Mouse (Mus musculus) neural tube, embryonic 13.5 days (tissue): ENCODE measurements around the gene Gstt1. TPM values are rescaled to one million over a fixed set of nuclear protein-coding genes. Genes with fewer than 3 reads are reported as not detected.

ENCODE experiments used
- ATAC-seq: fragments of 200-750 bp; cut with Nextera tagmentation; 2 replicates; pipeline ENCODE4 v1.8.0; 2017; ENCODE audit warnings: low read depth, mild to moderate bottlenecking, moderate TSS enrichment, moderate library complexity
- H3K27ac ChIP-seq: fragments of 300-500 bp; sonication (generic); replicated peaks from 2 replicates; pipeline ENCODE4 v1.5.1; 2015; ENCODE audit warnings: moderate library complexity, mild to moderate bottlenecking, inconsistent platforms
- H3K27me3 ChIP-seq: fragments of 300-500 bp; sonication (generic); 2 replicates; pipeline ENCODE4 v1.6.1; 2015; ENCODE audit warnings: mild to moderate bottlenecking, inconsistent platforms
- H3K36me3 ChIP-seq: fragments of 300-500 bp; sonication (generic); 2 replicates; pipeline ENCODE4 v1.6.1; 2015; ENCODE audit warnings: mild to moderate bottlenecking, inconsistent platforms
- H3K4me1 ChIP-seq: fragments of 300-500 bp; sonication (generic); replicated peaks from 2 replicates; pipeline ENCODE4 v1.6.1; 2015; ENCODE audit warnings: inconsistent platforms
- H3K4me2 ChIP-seq: fragments of 300-500 bp; sonication (generic); 2 replicates; pipeline ENCODE4 v1.6.1; 2015; ENCODE audit warnings: inconsistent platforms, mild to moderate bottlenecking, moderate library complexity
- H3K4me3 ChIP-seq: fragments of 300-500 bp; sonication (generic); 2 replicates; pipeline ENCODE4 v1.5.1; 2015; ENCODE audit warnings: mild to moderate bottlenecking, inconsistent platforms
- H3K9ac ChIP-seq: fragments of 300-500 bp; sonication (generic); 2 replicates; pipeline ENCODE4 v1.6.1; 2015; ENCODE audit warnings: moderate library complexity, mild to moderate bottlenecking, inconsistent platforms
- H3K9me3 ChIP-seq: fragments of 300-500 bp; sonication (generic); 2 replicates; pipeline ENCODE4 v1.6.1; 2016; ENCODE audit warnings: inconsistent platforms
- WGBS: fragments of 180-500 bp; shearing (Covaris S2); methylation state at CpG from one replicate; pipeline ENCODE4 v1.1.7; 2015; 5-methylcytosine and 5-hydroxymethylcytosine counted together
- polyA plus RNA-seq: library from polyadenylated mRNA; unstranded; fragments of >200 nt; fragmentation: Nextera tagmentation; extraction: Ambion mirVana; gene quantifications from 2 replicates; pipeline ENCODE4 v1.2.1, GENCODE M21; 2015

The Gstt1 gene
- polyA plus RNA-seq, 1 experiment from 2014 or later, result 5.6 TPM

DNA sequence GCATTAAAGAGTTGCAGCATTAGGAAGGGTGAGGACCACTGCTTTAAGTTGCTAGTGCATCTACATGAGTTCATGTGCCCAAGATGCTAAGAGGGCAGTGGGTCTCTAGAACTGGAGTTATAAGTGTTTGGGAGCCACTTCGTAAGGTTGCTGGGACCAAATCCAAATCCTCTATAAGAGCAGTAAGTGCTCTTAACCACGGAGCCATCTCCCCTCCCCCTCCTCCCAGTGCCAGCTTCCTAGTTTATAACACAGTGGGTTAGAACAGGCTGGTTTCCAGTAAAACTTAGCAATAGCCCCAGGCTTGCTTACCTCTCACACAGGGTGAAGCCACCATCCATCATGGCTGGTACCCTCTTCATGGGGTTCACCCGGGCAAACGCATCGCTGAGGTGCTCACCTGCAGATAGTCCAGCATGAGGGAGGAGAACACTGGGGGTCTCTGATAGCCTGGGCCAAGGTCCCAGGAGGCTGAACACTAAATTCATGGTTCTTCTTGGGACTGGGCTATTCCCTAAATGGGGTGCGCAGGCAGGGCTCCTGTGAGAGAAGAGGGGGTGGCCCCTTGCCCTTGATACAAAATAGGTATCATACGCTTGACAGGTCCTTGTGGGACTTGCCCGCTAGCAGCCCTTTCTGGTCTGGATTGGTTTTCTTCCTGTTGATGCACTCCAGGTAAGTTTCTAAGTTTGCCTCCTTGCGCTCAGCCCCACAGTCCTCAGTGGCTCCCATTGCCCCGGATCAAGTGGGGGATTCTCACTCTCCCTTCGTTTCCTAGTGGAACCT lies 1.5 kb downstream of the Gstt1 start:
- Histone ChIP-seq H3K36me3 (no peaks in the 10 kb centered on the region), H3K9ac (peak overlapping the region; percentile 56), H3K4me2 (peak overlapping the region; percentile 71), H3K4me3 (peak overlapping the region; percentile 36), H3K27me3 (peaks cover 22% of the 10 kb centered on the region), H3K27ac (no peak overlapping the region), H3K9me3 (no peaks in the 10 kb centered on the region), H3K4me1 (peaks cover 22% of the 10 kb centered on the region)
- 48% methylated on average over 11 of the region's 11 CpGs for WGBS
- 0 out of 2 replicates have a peak, but pooled peaks have one; percentile 20 for ATAC-seq

DNA sequence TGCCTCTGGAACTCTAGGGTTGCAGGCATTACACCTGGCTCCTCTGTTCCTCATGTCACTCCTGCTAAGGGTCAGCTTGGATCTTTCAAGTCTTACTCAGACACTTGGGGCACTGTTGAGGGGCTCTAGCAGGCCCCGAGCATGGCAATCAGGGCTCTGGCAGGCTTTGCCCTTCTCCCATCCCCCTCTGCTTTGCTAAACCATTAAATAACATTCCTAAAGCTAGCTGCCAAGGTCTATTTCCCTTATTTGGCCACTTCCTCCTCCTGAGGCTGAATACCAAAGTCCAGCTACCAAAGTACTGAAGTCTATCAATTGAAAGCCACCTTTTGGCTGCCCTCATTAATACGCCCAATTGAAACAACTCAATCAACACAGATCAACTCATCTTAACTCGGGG lies 3.5 kb downstream of the Gstt1 start:
- WGBS, result 42% methylated on average over 3 of the region's 3 CpGs

GRCm38 (mm10) chr10:75790773-75791172 lies 7.6 kb downstream of the Gstt1 start:
- Histone ChIP-seq H3K4me2 (no peak overlapping the region), H3K4me3 (no peak overlapping the region), H3K9ac (0 out of 2 replicates have a peak overlapping the region, but pooled peaks have one; percentile 18), H3K9me3 (no peaks in the 10 kb centered on the region), H3K27ac (no peak overlapping the region), H3K4me1 (0 out of 2 replicates have a peak, but pooled peaks cover 5% of the 10 kb centered on the region), H3K36me3 (no peaks in the 10 kb centered on the region), H3K27me3 (0 out of 2 replicates have a peak, but pooled peaks cover 6% of the 10 kb centered on the region)
- no peak for ATAC-seq
- 23% methylated on average over 7 of the region's 7 CpGs for WGBS

More for the DNA sequence above, 3.5 kb downstream of the Gstt1 start:
- Histone ChIP-seq H3K9ac (no peak overlapping the region), H3K9me3 (no peaks in the 10 kb centered on the region), H3K36me3 (no peaks in the 10 kb centered on the region), H3K27me3 (peaks cover 22% of the 10 kb centered on the region), H3K4me1 (peaks cover 22% of the 10 kb centered on the region), H3K27ac (no peak overlapping the region), H3K4me2 (no peak overlapping the region), H3K4me3 (no peak overlapping the region)
- ATAC-seq, result no peak

GRCm38 (mm10) chr10:75789841-75790240 lies 8.5 kb downstream of the Gstt1 start:
- no peaks in the 10 kb centered on the region for H3K9me3 ChIP-seq
- WGBS, result 91% methylated on average over 5 of the region's 5 CpGs
- H3K4me3 ChIP-seq, result no peak overlapping the region
- no peak overlapping the region for H3K4me2 ChIP-seq
- no peak overlapping the region for H3K27ac ChIP-seq
- no peak overlapping the region for H3K9ac ChIP-seq
- no peaks in the 10 kb centered on the region for H3K36me3 ChIP-seq
- 0 out of 2 replicates have a peak, but pooled peaks cover 6% of the 10 kb centered on the region for H3K27me3 ChIP-seq
- ATAC-seq, result no peak
- H3K4me1 ChIP-seq, result 0 out of 2 replicates have a peak, but pooled peaks cover 3% of the 10 kb centered on the region

DNA sequence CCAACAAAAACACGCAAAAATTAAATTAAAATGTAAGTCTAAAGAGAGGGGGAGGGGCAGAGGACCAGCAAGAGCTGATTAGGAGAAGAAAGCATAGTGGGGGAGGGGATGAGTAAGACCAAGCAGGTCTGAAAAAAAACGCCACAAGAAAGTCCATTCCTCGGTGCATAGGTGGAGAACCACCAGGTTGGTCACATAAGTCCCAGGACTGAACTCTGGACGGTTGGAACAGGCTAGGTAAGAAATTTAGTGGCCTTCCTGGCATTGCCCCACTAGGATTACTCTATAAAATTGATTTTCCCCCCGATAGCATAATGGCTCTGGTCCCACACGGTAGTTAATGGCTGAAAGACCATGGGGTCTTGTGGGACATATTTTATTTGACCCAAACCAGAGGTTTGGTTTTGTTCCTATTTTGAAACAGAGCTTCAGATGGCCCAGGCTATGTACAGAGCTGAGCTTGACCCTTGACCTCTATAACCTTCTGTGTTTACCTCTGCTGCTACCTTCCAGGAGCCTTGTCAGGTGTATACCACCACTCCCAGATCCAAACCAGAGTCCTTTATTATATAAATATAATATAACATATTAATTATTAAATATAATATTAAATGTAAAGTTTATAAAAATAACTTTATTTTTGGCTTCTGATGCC lies 9.2 kb downstream of the Gstt1 start:
- Histone ChIP-seq H3K36me3 (no peaks in the 10 kb centered on the region), H3K4me3 (no peak overlapping the region), H3K9me3 (no peaks in the 10 kb centered on the region), H3K27me3 (0 out of 2 replicates have a peak, but pooled peaks cover 6% of the 10 kb centered on the region), H3K4me2 (no peak overlapping the region), H3K9ac (no peak overlapping the region), H3K4me1 (no peaks in the 10 kb centered on the region), H3K27ac (no peak overlapping the region)
- WGBS, result 74% methylated on average over 6 of the region's 6 CpGs
- no peak for ATAC-seq

DNA sequence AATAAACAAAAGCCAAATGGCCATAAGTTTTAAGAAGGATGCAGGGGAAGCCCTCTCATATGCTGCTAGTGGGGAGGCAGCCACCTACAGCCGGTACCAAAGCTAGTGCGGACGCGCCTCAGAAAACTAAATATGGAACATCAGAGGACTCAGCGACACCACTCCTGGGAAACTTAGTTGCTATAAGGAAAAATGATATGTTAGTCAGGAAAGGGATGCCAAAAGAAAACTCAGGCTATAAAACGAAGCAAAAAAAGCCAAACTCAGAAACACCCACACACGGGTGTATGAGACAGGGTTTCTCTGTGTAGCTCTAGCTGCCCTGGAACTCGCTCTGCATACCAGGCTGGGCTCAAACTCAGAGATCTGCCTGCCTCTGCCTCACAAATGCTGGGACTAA lies 10.1 kb downstream of the Gstt1 start:
- 93% methylated on average over 8 of the region's 8 CpGs for WGBS
- Histone ChIP-seq H3K4me1 (no peaks in the 10 kb centered on the region), H3K9me3 (no peaks in the 10 kb centered on the region), H3K4me2 (no peak overlapping the region), H3K27me3 (0 out of 2 replicates have a peak, but pooled peaks cover 6% of the 10 kb centered on the region), H3K27ac (no peak overlapping the region), H3K9ac (no peak overlapping the region), H3K4me3 (no peak overlapping the region), H3K36me3 (no peaks in the 10 kb centered on the region)
- ATAC-seq, result no peak

- ATAC-seq, result no peak
- peaks cover 8% of the 10 kb centered on the region for H3K4me1 ChIP-seq
- H3K27me3 ChIP-seq, result peaks cover 30% of the 10 kb centered on the region
- no peaks in the 10 kb centered on the region for H3K9me3 ChIP-seq
- H3K36me3 ChIP-seq, result no peaks in the 10 kb centered on the region
- no peak overlapping the region for H3K27ac ChIP-seq
- no peak overlapping the region for H3K4me3 ChIP-seq
- 83% methylated on average over 1 of the region's 1 CpGs for WGBS
- H3K9ac ChIP-seq, result no peak overlapping the region
- H3K4me2 ChIP-seq, result no peak overlapping the region
Observed at GRCm38 (mm10) chr10:75785442-75785841, 12.9 kb downstream of the Gstt1 start.

GRCm38 (mm10) chr10:75780769-75781578 lies 17.4 kb downstream of the Gstt1 start, which contains the start of the genes Gm20441 and Gstt3:
Gene Gm20441 (minus strand): TSS chr10:75780954.
Gene Gstt3 (minus strand): TSS chr10:75781414.
- Histone ChIP-seq H3K4me2 (peak within 1 kb of the TSS; percentile 71), H3K27me3 (peaks cover 56% of the 10 kb centered on the region), H3K9me3 (no peaks in the 10 kb centered on the region), H3K4me1 (peaks cover 10% of the 10 kb centered on the region), H3K27ac (no peak within 1 kb of the TSS), H3K9ac (peak within 1 kb of the TSS; percentile 67), H3K36me3 (no peaks in the 10 kb centered on the region), H3K4me3 (peak within 1 kb of the TSS; percentile 38)
- ATAC-seq, result no peak
- 1% methylated on average over 28 of the region's 28 CpGs for WGBS

DNA sequence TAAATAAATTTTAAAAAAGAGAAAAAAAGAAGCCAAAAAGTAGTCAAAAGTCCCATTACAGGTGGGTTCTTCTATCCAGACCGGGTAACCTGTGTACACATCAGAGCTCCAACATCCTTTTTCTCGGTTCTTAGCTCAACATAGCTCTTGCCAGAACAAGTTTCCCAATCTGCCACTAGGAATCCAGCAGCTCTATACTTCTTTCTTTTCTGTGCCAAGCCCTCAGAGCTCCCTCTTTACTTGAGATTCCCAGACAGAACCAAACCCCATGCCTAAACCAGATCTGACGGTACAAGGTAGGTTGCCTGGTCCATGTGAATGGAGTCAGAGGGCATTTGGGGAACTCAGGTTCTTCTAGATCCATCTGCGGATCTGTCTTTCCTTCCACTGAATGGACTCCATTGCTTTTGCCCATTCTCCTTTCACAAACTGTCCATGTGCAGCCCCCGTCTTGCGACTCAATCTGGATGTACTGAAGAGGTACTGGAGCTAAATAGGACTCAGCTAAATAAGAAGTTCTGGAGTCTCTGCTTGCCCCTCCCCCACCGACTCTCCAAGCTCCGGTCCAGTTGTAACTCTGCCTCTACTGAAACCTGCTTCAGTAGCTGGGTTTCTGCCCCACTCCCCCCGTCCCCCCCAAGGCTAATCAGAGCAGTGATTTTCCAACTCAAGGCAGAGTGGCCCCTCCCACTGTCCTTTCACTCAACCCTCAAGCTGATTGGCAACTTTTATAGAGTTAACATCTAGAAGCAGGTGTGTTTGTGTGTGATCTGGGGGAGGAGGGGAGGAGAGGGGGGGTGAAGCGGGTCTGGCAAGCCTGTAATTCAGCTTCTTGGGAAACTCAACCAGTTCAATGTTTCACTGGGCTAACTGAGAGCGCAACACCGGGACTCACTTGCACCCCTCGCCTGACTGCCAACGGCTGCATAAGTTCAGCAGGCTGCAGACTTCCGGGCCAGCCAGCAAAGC lies 18.9 kb downstream of the Gstt1 start:
- H3K27me3 ChIP-seq, result peaks cover 60% of the 10 kb centered on the region
- peaks cover 10% of the 10 kb centered on the region for H3K4me1 ChIP-seq
- H3K9ac ChIP-seq, result no peak overlapping the region
- H3K4me3 ChIP-seq, result no peak overlapping the region
- 38% methylated on average over 15 of the region's 15 CpGs for WGBS
- H3K4me2 ChIP-seq, result no peak overlapping the region
- no peak overlapping the region for H3K27ac ChIP-seq
- H3K9me3 ChIP-seq, result no peaks in the 10 kb centered on the region
- ATAC-seq, result no peak
- no peaks in the 10 kb centered on the region for H3K36me3 ChIP-seq

DNA sequence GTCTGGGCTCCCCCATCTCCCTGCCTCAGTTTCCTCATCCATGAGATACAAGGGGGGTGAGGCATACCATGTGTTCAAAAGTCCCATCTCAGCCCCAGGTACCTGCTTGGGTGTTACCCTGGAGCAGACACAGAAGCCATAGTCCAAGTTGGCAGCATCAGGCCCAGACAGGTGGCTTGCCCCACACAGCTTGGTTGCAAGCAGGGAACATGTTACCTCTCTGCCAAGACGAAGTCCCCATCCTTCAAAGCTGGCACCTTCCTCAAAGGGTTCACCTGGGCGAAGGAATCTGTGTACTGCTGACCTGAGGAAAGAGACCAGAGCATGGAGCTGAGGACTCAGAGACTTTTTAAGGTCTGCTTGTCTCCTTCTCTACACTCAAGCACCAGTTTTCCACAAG lies 20.5 kb downstream of the Gstt1 start:
- Histone ChIP-seq H3K4me3 (no peak overlapping the region), H3K27ac (no peak overlapping the region), H3K27me3 (peaks cover 60% of the 10 kb centered on the region), H3K4me1 (peaks cover 14% of the 10 kb centered on the region), H3K4me2 (no peak overlapping the region), H3K9ac (no peak overlapping the region), H3K9me3 (no peaks in the 10 kb centered on the region), H3K36me3 (no peaks in the 10 kb centered on the region)
- no peak for ATAC-seq
- WGBS, result 80% methylated on average over 2 of the region's 2 CpGs

GRCm38 (mm10) chr10:75776562-75776961 lies 21.8 kb downstream of the Gstt1 start:
- H3K9ac ChIP-seq, result no peak overlapping the region
- H3K4me1 ChIP-seq, result peaks cover 24% of the 10 kb centered on the region
- H3K36me3 ChIP-seq, result no peaks in the 10 kb centered on the region
- peaks cover 46% of the 10 kb centered on the region for H3K27me3 ChIP-seq
- H3K4me2 ChIP-seq, result no peak overlapping the region
- 90% methylated on average over 6 of the region's 6 CpGs for WGBS
- no peak overlapping the region for H3K27ac ChIP-seq
- H3K4me3 ChIP-seq, result no peak overlapping the region
- no peak for ATAC-seq
- H3K9me3 ChIP-seq, result no peaks in the 10 kb centered on the region
